Mouse (Mus musculus) liver, embryonic 14.5 days (tissue): ENCODE measurements around the gene Ccdc148.

Experiments used
- CTCF ChIP-seq: IDR thresholded peaks from 2 replicates; pipeline ENCODE4 v1.5.1; 2016; ENCODE audit warnings: antibody characterized with exemption, low read depth, control low read depth
- EP300 ChIP-seq: IDR thresholded peaks from 2 replicates; pipeline ENCODE4 v1.6.1; 2016; ENCODE audit warnings: antibody characterized with exemption, low read depth

DNA sequence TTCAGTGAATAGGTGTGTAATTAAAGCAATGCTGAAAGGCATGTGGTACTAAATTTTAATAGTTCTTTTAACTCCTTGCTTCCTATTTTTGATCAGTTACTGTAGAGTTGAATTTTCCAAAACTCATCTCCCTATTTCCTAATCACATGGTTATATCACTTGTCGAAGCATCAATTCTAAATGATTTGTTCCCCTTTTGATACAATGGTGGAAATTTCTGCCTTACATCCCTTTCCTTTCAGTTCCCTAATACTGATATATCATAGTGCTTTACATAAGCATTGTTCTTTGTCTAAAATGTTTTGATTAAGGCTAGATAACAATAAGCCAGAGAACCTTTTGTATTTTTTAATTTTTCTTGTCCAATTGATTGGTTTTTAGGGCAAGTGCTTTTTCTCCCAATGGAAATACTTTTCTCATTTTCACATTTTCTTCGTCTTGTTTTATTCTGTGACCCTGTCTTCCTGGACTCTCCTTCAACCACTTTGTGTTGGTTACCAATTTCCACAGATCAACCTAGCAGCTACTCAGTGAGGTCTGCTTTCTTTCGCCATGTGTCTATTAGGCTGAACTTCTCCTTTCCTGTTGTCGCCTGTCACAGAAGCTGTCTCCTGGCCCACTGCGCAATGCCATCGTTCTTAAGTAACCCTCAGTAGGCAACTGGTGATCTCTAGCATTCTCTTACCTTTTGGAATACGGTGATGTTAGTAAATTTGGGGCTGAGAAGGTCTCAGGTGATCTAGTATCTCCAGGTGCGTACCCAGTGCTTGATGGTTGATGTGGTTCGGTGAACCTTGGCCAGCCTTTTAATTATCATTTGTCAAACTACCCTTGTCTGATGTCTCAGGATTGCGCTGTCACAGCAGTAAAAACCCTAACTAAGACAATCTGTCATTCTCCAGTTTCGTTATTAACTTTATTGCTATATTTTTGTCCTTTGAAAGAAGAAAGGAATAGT is 23.9 kb upstream of the Ccdc148 start:
- TF ChIP-seq CTCF (no peak), EP300 (no peak)
